Mouse (Mus musculus): ENCODE results near the gene Fam126a. TPM values are rescaled to one million over a fixed set of nuclear protein-coding genes. Genes with fewer than 3 reads are reported as not detected.

The Fam126a gene
- polyA plus RNA-seq, 1 experiment from 2014 or later: 29.2 TPM

GRCm38 (mm10) chr5:24019341-24020185 lies 10.9 kb downstream of the Fam126a start:
- Histone ChIP-seq H3K4me2 (ENCODE audit: low read depth, severe bottlenecking) (no peak overlapping the region), H3K27me3 (ENCODE audit: control insufficient read depth, insufficient read depth, low read length) (no peaks in the 10 kb centered on the region), H3K9me3 (ENCODE audit: control insufficient read depth, low read length) (no peaks in the 10 kb centered on the region), H3K9ac (ENCODE audit: low read length) (no peak overlapping the region), H3K36me3 (ENCODE audit: control insufficient read depth, insufficient read depth, low read length) (no peaks in the 10 kb centered on the region), H3K4me3 (ENCODE audit: low read depth, low read length) (no peak overlapping the region), H3K4me1 (ENCODE audit: control insufficient read depth, insufficient read depth, low read length) (no peaks in the 10 kb centered on the region), H3K27ac (replicated peaks; ENCODE audit: low read depth, low read length) (no peak overlapping the region)
- no peak for DNase-seq (ENCODE audit: low spot score)
- 86% methylated on average over 7 of the region's 7 CpGs for WGBS
- ATAC-seq (ENCODE audit: insufficient number of reproducible peaks, low FRiP score, low TSS enrichment, low read depth): no peak

- no peaks in the 10 kb centered on the region for H3K27me3 ChIP-seq (ENCODE audit: control insufficient read depth, insufficient read depth, low read length)
- ATAC-seq (ENCODE audit: insufficient number of reproducible peaks, low FRiP score, low TSS enrichment, low read depth) (no peak), DNase-seq (ENCODE audit: low spot score) (no peak)
- no peaks in the 10 kb centered on the region for H3K4me1 ChIP-seq (ENCODE audit: control insufficient read depth, insufficient read depth, low read length)
- H3K36me3 ChIP-seq (ENCODE audit: control insufficient read depth, insufficient read depth, low read length): no peaks in the 10 kb centered on the region
- H3K9ac ChIP-seq (ENCODE audit: low read length): no peak overlapping the region
- H3K4me3 ChIP-seq (ENCODE audit: low read depth, low read length): no peak overlapping the region
- WGBS: 77% methylated on average over 7 of the region's 7 CpGs
- H3K27ac ChIP-seq (replicated peaks; ENCODE audit: low read depth, low read length): no peak overlapping the region
- no peaks in the 10 kb centered on the region for H3K9me3 ChIP-seq (ENCODE audit: control insufficient read depth, low read length)
- H3K4me2 ChIP-seq (ENCODE audit: low read depth, severe bottlenecking): no peak overlapping the region
These were observed 11.7 kb downstream of the Fam126a start for GRCm38 (mm10) chr5:24018621-24019261.

- Histone ChIP-seq H3K27me3 (ENCODE audit: control insufficient read depth, insufficient read depth, low read length) (no peaks in the 10 kb centered on the region), H3K4me1 (ENCODE audit: control insufficient read depth, insufficient read depth, low read length) (no peaks in the 10 kb centered on the region), H3K36me3 (ENCODE audit: control insufficient read depth, insufficient read depth, low read length) (no peaks in the 10 kb centered on the region), H3K27ac (replicated peaks; ENCODE audit: low read depth, low read length) (no peak overlapping the region), H3K9ac (ENCODE audit: low read length) (no peak overlapping the region), H3K4me2 (ENCODE audit: low read depth, severe bottlenecking) (no peak overlapping the region), H3K9me3 (ENCODE audit: control insufficient read depth, low read length) (no peaks in the 10 kb centered on the region), H3K4me3 (ENCODE audit: low read depth, low read length) (no peak overlapping the region)
- 97% methylated on average over 1 of the region's 1 CpGs for WGBS
- ATAC-seq (ENCODE audit: insufficient number of reproducible peaks, low FRiP score, low TSS enrichment, low read depth): no peak
- DNase-seq (ENCODE audit: low spot score): no peak
These were observed 13.6 kb downstream of the Fam126a start for GRCm38 (mm10) chr5:24016912-24017311.

- Histone ChIP-seq H3K9me3 (ENCODE audit: control insufficient read depth, low read length) (no peaks in the 10 kb centered on the region), H3K36me3 (ENCODE audit: control insufficient read depth, insufficient read depth, low read length) (no peaks in the 10 kb centered on the region), H3K4me1 (ENCODE audit: control insufficient read depth, insufficient read depth, low read length) (no peaks in the 10 kb centered on the region), H3K27me3 (ENCODE audit: control insufficient read depth, insufficient read depth, low read length) (no peaks in the 10 kb centered on the region), H3K4me2 (ENCODE audit: low read depth, severe bottlenecking) (no peak overlapping the region), H3K9ac (ENCODE audit: low read length) (no peak overlapping the region), H3K4me3 (ENCODE audit: low read depth, low read length) (no peak overlapping the region), H3K27ac (replicated peaks; ENCODE audit: low read depth, low read length) (no peak overlapping the region)
- WGBS: 78% methylated on average over 5 of the region's 5 CpGs
- DNase-seq (ENCODE audit: low spot score) (no peak), ATAC-seq (ENCODE audit: insufficient number of reproducible peaks, low FRiP score, low TSS enrichment, low read depth) (no peak)
These were observed 17.0 kb downstream of the Fam126a start for GRCm38 (mm10) chr5:24013338-24014003.

- H3K27me3 ChIP-seq (ENCODE audit: control insufficient read depth, insufficient read depth, low read length): no peaks in the 10 kb centered on the region
- H3K4me3 ChIP-seq (ENCODE audit: low read depth, low read length): no peak overlapping the region
- 76% methylated on average over 1 of the region's 1 CpGs for WGBS
- H3K4me1 ChIP-seq (ENCODE audit: control insufficient read depth, insufficient read depth, low read length): no peaks in the 10 kb centered on the region
- H3K9ac ChIP-seq (ENCODE audit: low read length): no peak overlapping the region
- no peak overlapping the region for H3K4me2 ChIP-seq (ENCODE audit: low read depth, severe bottlenecking)
- no peak overlapping the region for H3K27ac ChIP-seq (replicated peaks; ENCODE audit: low read depth, low read length)
- H3K36me3 ChIP-seq (ENCODE audit: control insufficient read depth, insufficient read depth, low read length): peaks cover 2% of the 10 kb centered on the region; the same call in 1 of the 2 replicates
- DNase-seq (ENCODE audit: low spot score) (no peak), ATAC-seq (ENCODE audit: insufficient number of reproducible peaks, low FRiP score, low TSS enrichment, low read depth) (no peak)
- no peaks in the 10 kb centered on the region for H3K9me3 ChIP-seq (ENCODE audit: control insufficient read depth, low read length)
These were observed 31.3 kb downstream of the Fam126a start for GRCm38 (mm10) chr5:23999083-23999671.

GRCm38 (mm10) chr5:23995951-23996350 lies 34.5 kb downstream of the Fam126a start:
- H3K4me3 ChIP-seq (ENCODE audit: low read depth, low read length): no peak overlapping the region
- 82% methylated on average over 5 of the region's 5 CpGs for WGBS

GRCm38 (mm10) chr5:23994929-23995328 lies 35.6 kb downstream of the Fam126a start:
- Histone ChIP-seq H3K27ac (replicated peaks; ENCODE audit: low read depth, low read length) (no peak overlapping the region), H3K4me3 (ENCODE audit: low read depth, low read length) (no peak overlapping the region), H3K27me3 (ENCODE audit: control insufficient read depth, insufficient read depth, low read length) (no peaks in the 10 kb centered on the region), H3K9me3 (ENCODE audit: control insufficient read depth, low read length) (no peaks in the 10 kb centered on the region), H3K36me3 (ENCODE audit: control insufficient read depth, insufficient read depth, low read length) (peaks cover 2% of the 10 kb centered on the region; the same call in 1 of the 2 replicates), H3K4me2 (ENCODE audit: low read depth, severe bottlenecking) (no peak overlapping the region), H3K9ac (ENCODE audit: low read length) (no peak overlapping the region), H3K4me1 (ENCODE audit: control insufficient read depth, insufficient read depth, low read length) (no peaks in the 10 kb centered on the region)
- ATAC-seq (ENCODE audit: insufficient number of reproducible peaks, low FRiP score, low TSS enrichment, low read depth) (no peak), DNase-seq (ENCODE audit: low spot score) (no peak)
- WGBS: 95% methylated on average over 3 of the region's 3 CpGs

More at GRCm38 (mm10) chr5:23995951-23996350, 34.5 kb downstream of the Fam126a start:
- no peaks in the 10 kb centered on the region for H3K4me1 ChIP-seq (ENCODE audit: control insufficient read depth, insufficient read depth, low read length)
- H3K36me3 ChIP-seq (ENCODE audit: control insufficient read depth, insufficient read depth, low read length): peaks cover 2% of the 10 kb centered on the region; the same call in 1 of the 2 replicates
- H3K9ac ChIP-seq (ENCODE audit: low read length): no peak overlapping the region
- no peaks in the 10 kb centered on the region for H3K27me3 ChIP-seq (ENCODE audit: control insufficient read depth, insufficient read depth, low read length)
- no peak overlapping the region for H3K4me2 ChIP-seq (ENCODE audit: low read depth, severe bottlenecking)
- no peaks in the 10 kb centered on the region for H3K9me3 ChIP-seq (ENCODE audit: control insufficient read depth, low read length)
- DNase-seq (ENCODE audit: low spot score) (no peak), ATAC-seq (ENCODE audit: insufficient number of reproducible peaks, low FRiP score, low TSS enrichment, low read depth) (no peak)
- H3K27ac ChIP-seq (replicated peaks; ENCODE audit: low read depth, low read length): no peak overlapping the region

GRCm38 (mm10) chr5:23994231-23994630 lies 36.3 kb downstream of the Fam126a start:
- peaks cover 2% of the 10 kb centered on the region; the same call in 1 of the 2 replicates for H3K36me3 ChIP-seq (ENCODE audit: control insufficient read depth, insufficient read depth, low read length)
- 93% methylated on average over 2 of the region's 2 CpGs for WGBS
- no peak for ATAC-seq (ENCODE audit: insufficient number of reproducible peaks, low FRiP score, low TSS enrichment, low read depth)
- H3K4me2 ChIP-seq (ENCODE audit: low read depth, severe bottlenecking): no peak overlapping the region
- no peak overlapping the region for H3K27ac ChIP-seq (replicated peaks; ENCODE audit: low read depth, low read length)
- no peak overlapping the region for H3K4me3 ChIP-seq (ENCODE audit: low read depth, low read length)
- H3K9me3 ChIP-seq (ENCODE audit: control insufficient read depth, low read length): no peaks in the 10 kb centered on the region
- no peak for DNase-seq (ENCODE audit: low spot score)
- H3K4me1 ChIP-seq (ENCODE audit: control insufficient read depth, insufficient read depth, low read length): no peaks in the 10 kb centered on the region
- H3K27me3 ChIP-seq (ENCODE audit: control insufficient read depth, insufficient read depth, low read length): no peaks in the 10 kb centered on the region
- no peak overlapping the region for H3K9ac ChIP-seq (ENCODE audit: low read length)
